Mouse (Mus musculus): ENCODE results near the gene Orc3. TPM values are rescaled to one million over a fixed set of nuclear protein-coding genes. Genes with fewer than 3 reads are reported as not detected.
"Not testable (repeated sequence)": the region's sequence is repeated elsewhere in the genome, so short reads cannot be mapped to it uniquely, and the experiment has no call there.

The Orc3 gene
- total RNA-seq, 2 experiments from 2014 or later = 36.5 to 38.5 TPM

DNA sequence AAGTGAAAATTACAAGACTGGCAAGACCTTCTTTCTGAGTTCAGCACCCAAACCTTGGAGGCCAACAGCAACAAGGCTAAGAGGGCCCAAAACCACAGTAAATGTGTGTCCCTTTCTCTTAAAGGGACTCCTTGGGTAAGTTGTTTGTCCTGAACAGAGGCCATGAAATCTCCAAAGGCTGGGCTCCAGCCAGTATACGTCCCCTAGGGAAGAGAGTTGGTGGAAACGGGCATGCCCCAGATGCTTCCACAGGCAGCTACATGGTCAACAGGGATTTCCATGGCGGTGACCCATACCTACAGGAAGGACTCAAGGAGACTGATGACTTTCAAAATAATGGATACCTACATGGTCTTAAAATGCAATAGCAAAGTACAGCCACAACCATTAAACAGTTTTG is 31.3 kb downstream of the Orc3 start:
- intact Hi-C loops (cut with DNase I) = no loop called here
- DNase-seq = no peak

DNA sequence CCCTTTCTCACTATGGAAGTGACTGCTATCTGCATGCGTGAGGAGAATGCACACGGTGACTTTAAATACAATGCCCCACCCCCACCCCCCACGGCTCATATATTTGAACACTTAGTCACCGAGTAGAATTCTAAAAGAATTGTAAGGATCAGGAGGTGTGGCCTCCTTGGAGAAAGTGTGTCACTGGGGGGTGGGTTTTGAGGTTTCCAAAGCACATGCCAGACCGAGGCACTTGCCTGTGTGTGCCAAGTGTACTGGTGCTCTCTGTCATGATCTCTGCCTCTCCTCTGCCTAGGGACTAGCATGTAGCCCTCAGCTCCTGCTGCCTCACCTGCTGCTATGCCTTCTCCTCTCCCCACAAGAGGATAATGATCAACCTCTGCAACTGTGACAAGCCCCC is 32.3 kb downstream of the Orc3 start:
- DNase-seq = no peak
- intact Hi-C loops (cut with DNase I) = no loop called here

- DNase-seq = no peak
- intact Hi-C loops (cut with DNase I) = no loop called here
Measured at GRCm38 (mm10) chr4:34581990-34582389, 32.8 kb downstream of the Orc3 start.

DNA sequence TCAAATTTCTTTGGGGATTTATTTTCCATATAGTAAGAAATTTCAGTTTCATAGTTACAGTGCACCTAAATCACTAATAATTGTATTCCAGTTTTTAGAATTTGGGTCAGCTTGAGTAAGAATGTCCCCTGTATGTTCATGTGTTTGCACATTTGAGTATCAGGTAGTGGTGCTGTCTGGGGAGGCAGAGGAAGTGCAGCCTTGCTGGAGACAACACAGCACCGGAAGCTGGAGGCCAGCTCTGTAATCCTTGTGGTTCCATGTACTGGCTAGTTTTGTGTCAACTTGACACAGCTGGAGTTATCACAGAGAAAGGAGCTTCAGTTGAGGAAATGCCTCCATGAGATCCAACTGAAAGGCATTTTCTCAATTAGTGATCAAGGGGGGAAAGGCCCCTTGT is 33.3 kb downstream of the Orc3 start:
- intact Hi-C loops (cut with DNase I) = not testable (repeated sequence)

DNA sequence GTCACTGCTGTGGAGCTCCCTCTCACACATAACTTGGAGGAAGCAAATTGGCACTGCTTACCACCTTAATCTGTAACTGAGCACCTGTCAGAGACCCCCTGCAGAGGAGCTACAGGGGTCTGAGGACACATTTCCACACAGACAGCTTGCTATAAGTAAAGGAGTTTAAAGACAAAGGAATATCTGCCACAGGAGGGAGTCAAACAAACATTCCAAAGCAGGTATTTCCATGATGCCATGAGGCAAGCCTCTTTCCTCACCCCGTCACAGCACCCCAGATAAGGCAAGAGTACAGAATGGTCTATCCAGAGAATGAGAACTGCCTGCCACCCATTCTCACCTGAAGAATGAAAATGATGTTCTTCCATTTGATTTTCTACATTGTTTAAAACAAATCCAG is 35.5 kb downstream of the Orc3 start:
- intact Hi-C loops (cut with DNase I) = no loop called here

More for the DNA sequence above, 33.3 kb downstream of the Orc3 start:
- not testable (repeated sequence) for DNase-seq

DNA sequence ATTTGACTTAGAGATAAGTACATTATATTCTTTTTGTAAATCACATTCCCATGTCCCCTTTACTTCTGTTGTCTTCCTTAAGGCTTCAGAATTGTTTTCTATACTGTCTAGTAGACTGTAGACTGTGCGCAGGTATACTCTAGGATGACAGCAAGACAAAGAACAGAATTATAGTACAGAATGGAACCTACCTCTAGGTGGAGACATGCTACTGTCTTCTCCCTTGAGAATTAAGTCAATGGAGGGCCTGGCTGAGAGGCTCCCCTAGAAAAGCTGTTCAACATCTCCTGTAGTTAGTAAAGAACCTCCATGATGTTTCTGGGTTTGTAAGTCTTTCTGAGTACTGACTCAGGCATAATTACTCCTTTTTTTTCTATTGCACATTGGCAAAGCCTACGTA is 37.7 kb downstream of the Orc3 start:
- intact Hi-C loops (cut with DNase I) = no loop called here
- no peak for DNase-seq

More for the DNA sequence above, 35.5 kb downstream of the Orc3 start:
- DNase-seq = no peak

DNA sequence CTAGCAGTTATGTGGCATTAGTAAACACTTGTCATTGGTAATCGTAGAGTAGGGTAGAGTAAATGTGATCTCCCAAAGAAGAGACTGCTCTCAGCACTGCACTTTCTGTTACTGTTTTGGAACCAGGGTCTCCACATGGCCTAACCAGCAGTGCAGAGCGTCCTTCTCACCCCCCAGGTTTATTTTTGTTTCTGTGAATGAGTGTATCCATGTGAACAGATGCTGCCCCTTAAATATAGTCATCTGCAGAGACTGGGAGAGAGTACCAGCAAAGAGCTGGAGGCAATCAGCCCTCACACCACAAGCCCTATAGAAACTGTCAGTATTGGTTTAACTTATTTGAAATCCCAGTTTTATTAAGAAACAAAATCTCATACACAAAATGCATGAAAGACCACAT is 41.9 kb downstream of the Orc3 start:
- intact Hi-C loops (cut with DNase I) = no loop called here
- no peak for DNase-seq

- intact Hi-C loops (cut with DNase I) = no loop called here
- DNase-seq = no peak
Measured at GRCm38 (mm10) chr4:34566226-34566625, 48.5 kb downstream of the Orc3 start.

DNA sequence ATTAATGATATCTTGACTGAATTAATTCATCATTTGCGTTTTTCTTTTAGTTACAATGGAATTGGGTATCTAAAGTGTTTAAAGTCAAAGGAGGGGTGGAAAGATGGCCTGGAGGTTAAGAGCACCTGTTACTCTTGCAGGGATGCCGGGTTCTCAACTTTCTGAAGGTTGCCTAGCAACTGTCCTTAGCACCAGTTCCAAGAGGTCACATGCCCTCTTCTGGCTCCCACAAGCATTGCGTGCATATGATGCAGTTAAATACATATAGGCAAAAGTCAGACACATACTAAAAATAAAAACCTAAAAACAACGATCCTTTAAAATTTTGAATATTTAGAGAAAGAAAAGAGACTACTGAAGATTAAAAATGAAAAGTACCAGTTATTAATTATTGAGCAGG is 53.8 kb downstream of the Orc3 start:
- intact Hi-C loops (cut with DNase I) = no loop called here
- DNase-seq = peak in 1 of 2 experiments; percentile 26

GRCm38 (mm10) chr4:34556183-34556582 is 58.6 kb downstream of the Orc3 start:
- intact Hi-C loops (cut with DNase I) = loop anchor here (10.0 kb wide), 2 partner anchors 219 to 669 kb away; partner anchors contain the start of genes C9orf72 and Smim8
- no peak for DNase-seq

GRCm38 (mm10) chr4:34555604-34556003 is 59.1 kb downstream of the Orc3 start:
- DNase-seq = peak in 1 of 2 experiments; percentile 17
- intact Hi-C loops (cut with DNase I) = loop anchor here (10.0 kb wide), 2 partner anchors 219 to 669 kb away; partner anchors contain the start of genes C9orf72 and Smim8

DNA sequence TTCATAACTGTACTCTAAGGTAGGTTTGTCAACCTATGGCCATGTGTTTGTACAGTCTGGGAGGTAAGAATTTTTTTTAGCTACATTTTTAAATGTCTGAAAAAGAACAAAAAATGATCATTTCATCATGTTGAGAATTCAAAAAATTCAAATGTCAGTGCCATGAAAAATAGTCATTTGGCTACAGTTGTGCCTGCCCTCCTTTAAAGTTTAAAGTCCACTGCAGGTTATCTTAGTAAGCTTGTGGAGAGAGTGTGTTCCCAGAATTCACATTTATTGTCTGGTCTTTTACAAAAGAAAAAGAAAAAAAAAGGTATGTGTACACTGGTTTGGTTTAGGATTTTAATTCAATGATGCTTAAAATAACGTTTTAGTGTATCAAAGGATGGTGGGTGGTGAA is 60.1 kb downstream of the Orc3 start:
- intact Hi-C loops (cut with DNase I) = loop anchor here (5.0 to 10.0 kb wide), 4 partner anchors 58 to 670 kb away; partner anchors contain the start of genes C9orf72, Orc3, Rars2 and Smim8
- DNase-seq = no peak

GRCm38 (mm10) chr4:34551966-34552365 is 62.8 kb downstream of the Orc3 start:
- no peak for DNase-seq
- intact Hi-C loops (cut with DNase I) = loop anchor here (5.0 to 10.0 kb wide), 4 partner anchors 60 to 673 kb away; partner anchors contain the start of genes C9orf72, Orc3, Rars2 and Smim8

GRCm38 (mm10) chr4:34551098-34551809 is 63.5 kb downstream of the Orc3 start:
- intact Hi-C loops (cut with DNase I) = loop anchor here (5.0 to 10.0 kb wide), 4 partner anchors 61 to 674 kb away; partner anchors contain the start of genes C9orf72, Orc3, Rars2 and Smim8
- DNase-seq = peak; percentile 38 to 49

DNA sequence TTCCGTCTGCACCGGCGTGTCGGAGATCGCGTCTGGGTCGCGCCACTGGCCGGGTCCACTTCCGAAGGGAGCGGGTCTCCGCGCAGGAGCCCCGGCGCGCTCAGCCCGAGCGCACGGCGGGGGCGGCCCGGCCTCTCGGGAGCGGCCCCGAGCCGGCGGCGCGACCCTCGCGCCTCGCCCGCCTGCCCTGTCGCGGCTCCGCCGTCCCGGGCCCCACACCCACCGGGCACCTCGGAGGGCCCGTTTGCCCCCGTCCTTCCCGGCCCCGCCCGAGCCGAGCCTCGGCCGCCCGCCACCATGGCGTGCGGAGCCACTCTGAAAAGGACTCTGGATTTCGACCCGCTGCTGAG is 64.0 kb downstream of the Orc3 start, which contains the start of gene Akirin2:
TSS of gene Akirin2 (plus strand) at position 190 of the 350 bp plus-strand sequence.
- intact Hi-C loops (cut with DNase I) = loop anchor here (5.0 to 10.0 kb wide), 4 partner anchors 62 to 674 kb away; partner anchors contain the start of genes C9orf72, Orc3, Rars2 and Smim8
- no peak for DNase-seq

DNA sequence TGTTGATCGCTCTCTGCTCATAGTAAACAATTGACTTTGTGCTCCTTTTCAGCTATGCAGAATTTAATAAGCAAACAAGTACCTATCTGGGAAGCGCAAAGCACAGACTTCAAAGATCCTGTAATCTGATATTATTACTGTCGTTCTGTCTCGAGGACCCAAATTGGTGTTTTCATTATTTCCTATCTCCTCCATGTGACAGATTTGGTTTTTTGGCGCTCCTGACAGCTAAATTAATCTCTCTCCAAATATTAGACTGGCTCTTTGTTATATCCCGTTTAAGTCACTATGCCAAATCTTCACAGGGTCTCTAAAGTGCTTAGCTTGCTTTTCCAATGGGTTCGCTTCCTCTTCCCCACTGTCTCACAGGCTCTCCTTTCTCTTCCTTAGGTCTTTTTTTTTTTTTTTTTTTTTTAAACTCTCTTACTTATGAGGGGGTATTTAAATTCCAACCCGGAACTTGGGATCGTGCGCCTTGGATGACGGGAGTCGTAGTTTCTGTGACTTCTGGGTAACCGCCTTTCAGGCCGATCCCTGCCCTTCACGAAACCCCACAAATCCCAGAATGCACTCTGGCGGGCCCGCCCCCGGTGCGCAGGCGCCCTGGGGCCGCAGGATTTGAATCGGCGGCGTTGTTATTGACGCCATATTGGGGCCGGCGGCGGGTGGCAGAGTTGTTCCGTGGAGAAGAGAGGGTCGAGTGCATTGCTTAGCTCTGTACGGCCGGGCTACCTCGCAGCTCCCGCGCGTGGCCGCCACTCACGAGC is 64.6 kb downstream of the Orc3 start:
- intact Hi-C loops (cut with DNase I) = loop anchor here (5.0 to 10.0 kb wide), 4 partner anchors 62 to 675 kb away; partner anchors contain the start of genes C9orf72, Orc3, Rars2 and Smim8
- peak; percentile 96 for DNase-seq

GRCm38 (mm10) chr4:34529941-34530340 is 84.8 kb downstream of the Orc3 start:
- intact Hi-C loops (cut with DNase I) = no loop called here
- DNase-seq = no peak

DNA sequence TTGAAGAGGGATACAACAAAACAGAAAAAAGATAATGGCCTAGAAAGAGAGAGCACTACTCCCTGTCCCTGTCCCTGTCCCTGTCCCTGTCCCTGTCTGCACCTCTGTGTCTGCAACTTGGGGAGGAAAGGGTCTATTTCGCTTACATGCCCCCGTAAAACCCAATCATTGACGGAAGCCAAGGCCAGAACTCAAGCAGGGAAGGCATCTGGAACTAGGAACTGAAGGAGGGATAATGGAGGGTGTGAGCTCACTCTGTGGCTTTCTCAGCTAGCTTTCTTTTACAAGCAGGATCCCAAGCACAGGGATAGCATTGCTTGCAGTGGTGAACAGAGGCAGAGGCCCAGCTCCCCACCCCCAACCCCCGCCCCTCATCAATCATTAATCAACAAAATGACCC is 85.4 kb downstream of the Orc3 start:
- intact Hi-C loops (cut with DNase I) = no loop called here
- no peak for DNase-seq

DNA sequence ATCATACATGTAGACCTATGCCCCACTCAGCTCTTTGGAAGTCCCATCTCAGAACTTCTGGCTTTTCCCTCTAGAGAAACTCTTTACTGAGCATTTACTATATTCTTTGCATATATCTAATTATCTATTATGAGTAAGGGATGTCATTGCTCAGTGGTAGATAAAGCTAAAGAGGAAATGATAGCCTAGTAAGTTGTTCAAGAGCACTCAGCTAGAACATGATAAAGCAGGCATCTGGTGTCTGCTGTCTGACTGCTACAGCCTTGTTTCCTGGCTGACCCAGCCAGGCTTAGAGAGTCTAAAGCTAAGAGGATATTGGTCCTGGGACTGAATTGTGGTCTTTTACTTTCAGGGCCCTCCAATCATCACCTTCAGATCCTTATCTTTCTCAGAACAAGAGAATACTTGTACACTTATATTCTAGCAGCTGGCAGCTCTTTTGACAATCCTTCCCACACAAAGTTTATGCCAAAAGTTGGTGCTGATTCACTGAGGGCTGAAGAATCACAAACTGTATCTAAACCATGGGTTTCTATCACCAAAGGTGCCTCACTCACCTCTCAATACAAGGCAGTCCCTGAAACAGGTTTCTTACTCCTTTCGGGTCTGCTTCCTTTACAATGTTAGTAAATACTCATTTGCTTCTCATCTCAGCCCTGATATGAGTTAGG is 86.2 kb downstream of the Orc3 start:
- intact Hi-C loops (cut with DNase I) = no loop called here

GRCm38 (mm10) chr4:34526771-34527170 is 88.0 kb downstream of the Orc3 start:
- DNase-seq = no peak
- intact Hi-C loops (cut with DNase I) = no loop called here

More for the DNA sequence above, 86.2 kb downstream of the Orc3 start:
- DNase-seq = no peak

DNA sequence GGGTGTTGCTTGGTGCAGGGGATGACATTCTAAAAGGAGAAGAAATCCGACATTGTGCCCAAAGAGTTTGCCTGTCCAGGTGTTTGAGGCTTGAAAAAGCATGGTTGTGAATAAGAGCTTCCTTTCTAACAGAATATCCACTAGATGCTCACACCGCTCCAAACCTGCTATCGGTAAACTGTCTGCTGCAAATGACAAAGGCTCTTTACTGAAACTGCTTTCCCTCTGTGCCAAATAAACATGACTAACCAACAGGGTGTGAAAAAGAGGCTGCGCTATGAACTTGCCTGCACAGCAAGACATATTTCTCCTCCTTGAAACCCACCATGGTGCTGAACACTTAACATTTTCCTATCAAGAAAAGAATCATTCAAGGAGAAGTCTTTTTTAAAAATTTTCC is 91.2 kb downstream of the Orc3 start:
- intact Hi-C loops (cut with DNase I) = no loop called here
- no peak for DNase-seq

Measured in heart, postnatal 36 days (tissue).